Mouse (Mus musculus): ENCODE data around the gene Ilf3.

The Ilf3 gene

DNA sequence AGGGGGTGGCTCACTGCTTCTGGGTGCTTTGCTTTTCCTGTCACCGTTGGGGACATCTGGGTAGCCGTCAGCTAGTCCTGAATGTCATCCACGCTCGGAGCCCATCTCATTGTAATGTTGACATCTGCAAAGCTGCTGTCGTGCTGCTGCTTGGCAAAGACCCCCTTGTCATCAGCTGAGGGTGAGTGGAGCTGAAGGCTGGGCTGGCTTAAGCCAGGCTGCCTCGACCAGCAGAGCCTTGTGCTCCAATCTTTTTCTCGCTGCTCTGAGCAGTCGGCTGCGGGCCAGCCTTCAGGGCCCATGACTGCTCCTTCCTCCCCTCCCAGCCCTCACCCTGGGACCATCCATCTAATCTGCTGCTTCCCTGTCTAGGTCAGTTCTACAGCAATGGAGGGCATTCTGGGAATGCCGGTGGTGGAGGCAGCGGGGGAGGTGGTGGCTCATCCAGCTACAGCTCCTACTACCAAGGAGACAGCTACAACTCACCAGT, 35.1 kb downstream of the Ilf3 start:
- no peak for DNase-seq (ENCODE audit: extremely low spot score, low spot score)

DNA sequence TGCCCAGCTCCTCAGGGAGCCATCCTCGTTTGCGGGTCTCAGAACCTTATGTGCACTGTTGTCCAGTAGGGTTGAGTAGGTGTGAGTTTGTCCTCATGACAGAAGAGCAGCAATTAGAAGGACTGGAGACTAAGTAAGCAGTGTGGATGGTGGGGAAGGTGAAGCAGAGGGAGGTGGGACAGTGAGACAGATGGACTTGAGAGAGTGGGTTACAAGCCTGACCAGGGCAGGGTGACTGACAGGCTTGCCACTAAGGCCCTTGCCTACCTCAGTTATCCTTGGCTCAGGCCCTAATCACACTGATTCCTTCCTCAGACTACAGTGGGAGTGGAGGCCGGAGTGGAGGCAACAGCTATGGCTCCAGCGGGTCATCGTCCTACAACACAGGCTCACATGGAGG, 36.1 kb downstream of the Ilf3 start:
- DNase-seq (ENCODE audit: extremely low spot score, low spot score) = no peak

DNA sequence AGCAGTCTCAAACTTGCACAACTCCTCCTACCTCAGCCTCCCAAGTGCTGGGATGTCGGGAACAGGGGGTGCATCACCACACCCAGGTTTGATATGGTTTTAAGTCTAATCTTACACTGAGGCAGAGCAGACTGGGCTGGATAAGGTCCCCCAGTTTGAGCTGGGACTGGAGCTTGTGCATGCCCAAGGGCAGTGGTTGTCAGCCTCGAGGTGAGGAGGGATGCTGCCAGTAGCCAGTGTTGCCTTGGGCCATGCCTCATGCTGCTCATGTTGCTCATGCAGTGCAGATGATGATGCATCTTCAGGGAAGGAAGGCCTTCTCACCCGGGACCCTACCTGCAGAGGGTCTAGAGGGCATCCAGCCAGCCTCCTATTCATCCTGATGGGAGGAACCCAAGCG, 37.9 kb downstream of the Ilf3 start:
- no peak for DNase-seq (ENCODE audit: extremely low spot score, low spot score)

DNA sequence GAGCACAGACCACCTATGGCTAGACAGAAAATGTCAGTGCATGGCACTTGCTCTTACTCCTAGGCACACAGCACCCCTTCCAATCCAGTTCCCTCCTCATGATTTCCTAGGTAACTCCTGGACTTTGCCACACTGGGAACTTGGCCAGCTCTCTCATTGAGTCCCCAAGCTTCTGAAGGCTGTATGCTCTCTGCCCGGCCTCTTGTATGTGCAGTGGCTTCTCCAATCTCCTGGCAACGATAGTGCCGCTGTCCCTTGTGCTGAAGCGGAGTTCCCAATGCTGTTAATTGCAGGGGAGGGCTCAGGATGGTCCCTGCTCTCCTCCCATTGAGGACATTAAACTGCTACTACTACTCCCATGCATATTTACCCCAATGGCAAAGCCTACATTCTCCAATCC, 40.3 kb downstream of the Ilf3 start:
- DNase-seq (ENCODE audit: extremely low spot score, low spot score) = no peak

DNA sequence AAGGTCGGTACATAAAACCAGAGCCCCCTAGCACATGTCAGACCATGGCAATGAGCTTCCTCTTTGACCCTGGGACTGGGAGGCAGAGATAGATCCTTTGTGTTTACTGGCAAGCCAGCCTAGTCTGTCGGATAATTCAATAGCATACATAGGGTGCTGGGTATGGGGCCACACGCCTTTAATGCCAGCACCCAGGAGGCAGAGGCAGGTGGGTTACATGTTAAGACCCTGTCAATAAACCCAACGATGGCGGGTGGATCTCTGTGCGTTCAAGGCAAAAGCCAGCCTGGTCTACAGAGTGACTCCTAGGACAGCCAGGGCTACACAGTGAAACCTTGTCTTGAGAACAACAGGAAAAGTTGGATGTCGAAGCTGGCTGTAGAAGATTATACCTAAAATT, 41.0 kb downstream of the Ilf3 start:
- no peak for DNase-seq (ENCODE audit: extremely low spot score, low spot score)

DNA sequence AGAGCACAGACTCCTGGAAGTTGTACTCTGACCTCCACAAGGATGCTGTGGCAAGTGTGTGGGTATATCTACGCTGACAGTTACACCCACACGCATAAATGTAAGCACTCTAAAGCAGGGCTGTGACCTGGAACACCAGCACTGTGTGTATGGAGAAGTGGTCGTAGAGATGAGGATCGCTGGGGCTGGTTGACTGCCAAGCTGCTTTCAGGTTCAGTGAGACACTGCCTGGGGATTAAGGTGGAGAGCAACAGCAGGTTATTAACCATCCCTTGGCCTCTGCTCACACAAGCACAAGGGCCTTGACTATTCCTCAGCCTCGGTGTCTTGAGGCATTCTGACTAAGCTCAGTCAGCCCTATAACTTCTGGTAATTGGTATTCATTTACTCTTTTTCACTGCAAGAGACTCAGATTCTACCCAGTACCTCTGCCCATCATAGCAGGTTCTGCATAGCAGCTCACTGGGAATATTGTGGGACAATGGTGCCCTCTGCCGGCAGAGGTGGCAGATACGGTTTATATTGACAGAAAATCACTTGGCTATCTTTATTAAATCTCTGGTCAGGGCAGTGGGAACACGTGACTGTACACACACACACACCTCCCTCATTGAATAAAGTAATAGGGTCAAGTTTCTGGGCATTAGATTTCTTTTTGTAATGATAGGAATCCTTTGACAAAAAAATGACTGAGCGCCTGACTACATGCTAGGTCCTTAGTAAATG, 42.1 kb downstream of the Ilf3 start:
- peak; percentile 82 for DNase-seq (ENCODE audit: extremely low spot score, low spot score)

DNA sequence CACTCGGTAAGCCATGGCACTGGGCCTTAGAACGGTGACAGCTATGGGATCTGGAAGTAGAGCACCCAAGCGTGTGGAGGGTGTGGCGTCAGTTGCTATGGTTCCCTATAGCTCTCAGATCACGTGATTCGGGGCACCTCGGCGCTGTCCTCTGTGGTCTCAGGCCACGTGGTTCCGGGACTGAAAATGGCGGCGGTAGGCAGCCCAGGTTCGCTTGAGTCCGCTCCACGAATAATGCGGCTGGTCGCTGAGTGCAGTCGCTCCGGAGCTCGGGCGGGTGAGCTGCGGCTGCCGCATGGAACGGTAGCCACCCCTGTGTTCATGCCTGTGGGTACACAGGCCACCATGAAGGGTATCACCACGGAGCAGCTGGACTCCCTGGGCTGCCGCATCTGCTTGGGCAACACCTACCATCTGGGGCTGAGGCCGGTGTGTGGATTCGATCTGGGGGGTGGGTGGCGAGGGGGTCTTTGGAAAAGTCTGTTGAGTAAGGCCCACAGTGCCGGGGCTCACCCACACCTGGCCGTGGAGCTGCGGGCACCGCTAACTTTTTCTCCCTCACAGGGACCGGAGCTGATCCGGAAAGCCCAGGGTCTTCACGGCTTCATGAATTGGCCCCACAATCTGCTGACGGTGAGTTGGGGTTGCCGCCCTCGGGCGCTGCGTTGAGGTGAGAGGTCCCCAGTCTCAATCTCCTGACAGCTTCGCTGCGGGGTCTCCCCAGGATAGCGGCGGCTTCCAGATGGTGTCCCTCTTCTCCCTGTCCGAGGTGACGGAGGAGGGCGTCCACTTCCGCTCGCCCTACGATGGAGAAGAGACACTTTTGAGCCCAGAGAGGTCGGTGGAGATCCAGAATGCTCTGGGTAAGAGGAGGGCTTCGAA, 44.2 kb downstream of the Ilf3 start, which contains the start of gene Qtrt1:
TSS of gene Qtrt1 (plus strand) at position 169 of the 882 bp plus-strand sequence.
- DNase-seq (ENCODE audit: extremely low spot score, low spot score) = peak; percentile 84

DNA sequence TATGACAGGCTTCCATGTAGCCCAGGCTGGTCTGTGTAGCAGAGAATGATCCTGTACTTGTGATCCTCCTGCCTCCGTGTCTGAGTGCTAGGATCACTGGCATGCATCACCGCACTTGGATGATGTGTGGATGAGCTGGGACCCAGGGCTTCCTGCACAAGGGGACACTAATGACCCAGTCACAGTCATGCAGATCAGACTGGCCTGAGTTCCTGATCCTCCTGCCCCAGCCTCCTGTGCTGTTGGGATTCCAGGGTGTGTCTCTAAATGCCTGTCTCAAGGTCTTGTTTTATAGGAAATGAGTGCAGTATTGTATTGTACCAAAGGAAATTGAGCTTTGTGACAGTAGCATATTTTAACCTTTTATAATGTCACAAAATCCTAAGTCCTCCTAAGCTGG, 50.2 kb downstream of the Ilf3 start:
- DNase-seq (ENCODE audit: extremely low spot score, low spot score) = no peak

DNA sequence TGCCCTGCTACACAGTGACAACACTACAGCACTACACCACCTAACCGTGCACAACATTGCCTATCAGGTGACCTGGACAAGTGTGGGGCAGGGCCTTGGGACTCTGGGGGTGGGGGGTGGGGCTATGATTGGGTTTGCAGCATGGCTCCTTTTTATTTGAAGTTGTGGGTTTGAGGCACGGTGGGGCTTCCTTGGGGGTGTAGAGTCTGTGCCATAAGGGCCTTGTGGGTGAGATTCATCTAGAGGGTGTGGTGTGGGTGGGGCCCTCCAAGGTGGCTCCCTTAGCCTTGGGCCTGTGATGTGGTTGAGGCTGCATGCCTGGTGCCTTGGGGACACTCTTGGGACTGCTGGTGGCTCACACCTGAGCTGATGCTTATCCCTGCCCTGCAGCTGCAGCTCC, 52.0 kb downstream of the Ilf3 start:
- no peak for DNase-seq (ENCODE audit: extremely low spot score, low spot score)

DNA sequence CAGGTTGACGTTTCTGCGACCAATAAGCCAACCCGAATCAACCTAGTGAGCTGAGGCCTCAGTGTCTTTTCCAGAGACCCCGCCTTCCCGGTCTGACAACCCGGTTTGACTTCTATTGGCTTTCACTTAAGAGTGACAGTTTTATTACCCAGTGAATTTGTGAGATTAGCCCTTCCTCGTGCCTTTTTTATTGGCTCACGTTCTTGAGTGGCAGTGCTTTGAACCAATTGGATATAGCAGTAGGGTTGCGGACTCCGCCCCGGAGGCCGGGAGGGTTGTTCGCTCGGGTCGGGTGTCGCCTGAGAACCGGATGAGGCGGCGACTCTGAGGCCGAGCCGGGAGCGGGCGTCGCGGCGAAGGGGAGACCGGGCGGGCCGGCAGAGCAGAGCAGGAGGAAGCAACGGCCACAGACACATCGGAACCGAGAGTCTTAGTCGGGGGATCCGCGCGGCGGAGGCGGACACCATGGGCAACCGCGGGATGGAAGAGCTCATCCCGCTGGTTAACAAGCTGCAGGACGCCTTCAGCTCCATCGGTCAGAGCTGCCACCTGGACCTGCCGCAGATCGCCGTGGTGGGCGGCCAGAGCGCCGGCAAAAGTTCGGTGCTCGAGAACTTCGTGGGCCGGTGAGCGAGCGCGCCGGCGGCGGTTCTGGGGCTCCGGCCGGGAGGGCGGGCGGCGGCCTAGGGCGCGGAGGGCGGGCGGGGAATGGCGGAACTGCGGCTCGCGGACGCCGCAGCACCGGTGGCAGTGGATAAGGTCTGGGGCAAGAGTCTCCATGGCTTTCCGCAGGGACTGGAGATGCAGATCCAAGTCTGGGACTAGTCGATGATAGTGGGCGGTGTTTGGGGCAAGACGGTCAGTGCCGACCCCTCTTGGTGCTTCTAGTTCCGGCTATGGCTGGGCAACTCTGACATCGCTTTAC, 57.2 kb downstream of the Ilf3 start, which contains the start of gene Dnm2:
TSS of gene Dnm2 (plus strand) at position 278 of the 925 bp plus-strand sequence.
- DNase-seq (ENCODE audit: extremely low spot score, low spot score) = peak; percentile 94

DNA sequence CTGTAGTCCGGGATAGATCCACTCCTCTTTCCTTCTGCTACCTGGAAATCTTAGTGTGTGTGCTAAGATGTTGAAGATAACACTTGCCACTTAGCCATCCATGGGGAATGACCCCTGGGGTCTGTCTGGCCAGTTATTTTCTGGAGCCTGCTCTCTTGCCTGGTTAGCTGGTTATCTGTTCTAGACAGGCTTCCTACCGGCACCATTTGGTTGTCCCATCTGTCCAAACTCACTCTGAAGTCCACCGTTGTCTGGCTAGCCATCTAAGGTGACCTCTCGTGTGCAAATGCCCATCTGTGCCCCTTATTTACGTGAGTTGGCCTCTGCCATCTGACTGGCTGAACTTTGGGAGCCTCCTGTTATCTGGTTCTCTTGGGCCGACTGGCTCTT, 57.9 kb downstream of the Ilf3 start:
- no peak for DNase-seq (ENCODE audit: extremely low spot score, low spot score)

DNA sequence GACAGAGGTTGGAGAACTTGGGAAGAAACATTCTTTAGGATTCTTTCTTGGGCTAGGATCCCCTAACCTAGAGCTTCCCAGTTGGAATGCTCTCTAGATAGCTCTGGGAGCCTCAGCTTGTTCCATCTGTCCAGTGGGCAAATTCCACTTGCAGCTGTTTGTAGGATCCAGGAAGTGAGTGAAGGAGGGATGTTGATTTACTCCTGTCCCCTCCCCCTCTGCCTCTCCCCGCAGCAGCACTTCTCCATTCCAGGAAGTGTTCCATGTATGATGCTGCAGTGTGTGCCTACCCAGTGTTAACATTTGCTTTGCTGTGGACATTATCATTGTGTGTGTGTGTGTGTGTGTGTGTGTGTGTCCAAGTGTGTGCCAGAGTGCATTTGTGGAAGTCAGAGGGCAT, 58.3 kb downstream of the Ilf3 start:
- no peak for DNase-seq (ENCODE audit: extremely low spot score, low spot score)

DNA sequence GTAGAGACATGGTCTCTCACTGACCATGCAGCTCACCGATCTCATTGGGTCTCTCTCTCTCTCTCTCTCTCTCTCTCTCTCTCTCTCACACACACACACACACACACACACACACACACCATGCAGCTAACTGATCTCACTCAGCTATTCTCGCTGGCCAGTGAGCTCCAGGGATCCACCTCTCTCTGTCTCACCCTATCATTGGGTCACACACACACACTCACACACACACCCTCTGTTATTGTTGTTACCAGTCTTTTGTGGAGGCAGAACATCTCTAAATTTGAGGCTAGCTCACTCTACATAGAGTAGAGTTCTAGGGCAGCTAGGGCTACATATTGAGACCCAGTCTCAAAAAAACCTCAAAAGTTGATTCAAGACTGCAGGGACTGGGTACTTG, 58.9 kb downstream of the Ilf3 start:
- DNase-seq (ENCODE audit: extremely low spot score, low spot score) = no peak

DNA sequence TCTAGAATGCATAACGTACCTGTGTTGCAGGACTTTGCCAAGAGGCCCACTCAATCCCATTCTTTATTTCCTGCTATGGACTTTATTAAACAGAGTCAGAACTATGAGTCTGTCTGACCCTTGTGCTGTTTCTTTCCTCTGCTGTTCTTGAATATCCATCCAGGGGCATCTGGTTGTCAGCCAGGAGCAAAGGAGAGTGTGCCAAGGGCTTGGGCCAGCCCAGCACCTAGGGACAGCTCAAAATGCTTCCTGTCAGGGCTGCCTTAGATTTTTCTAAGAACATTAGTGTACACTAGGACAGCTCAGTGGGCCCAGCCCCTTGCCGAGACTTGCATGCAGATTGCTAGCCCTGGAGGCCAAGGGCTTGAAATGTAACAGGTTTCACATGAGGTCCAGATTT, 60.1 kb downstream of the Ilf3 start:
- no peak for DNase-seq (ENCODE audit: extremely low spot score, low spot score)

DNA sequence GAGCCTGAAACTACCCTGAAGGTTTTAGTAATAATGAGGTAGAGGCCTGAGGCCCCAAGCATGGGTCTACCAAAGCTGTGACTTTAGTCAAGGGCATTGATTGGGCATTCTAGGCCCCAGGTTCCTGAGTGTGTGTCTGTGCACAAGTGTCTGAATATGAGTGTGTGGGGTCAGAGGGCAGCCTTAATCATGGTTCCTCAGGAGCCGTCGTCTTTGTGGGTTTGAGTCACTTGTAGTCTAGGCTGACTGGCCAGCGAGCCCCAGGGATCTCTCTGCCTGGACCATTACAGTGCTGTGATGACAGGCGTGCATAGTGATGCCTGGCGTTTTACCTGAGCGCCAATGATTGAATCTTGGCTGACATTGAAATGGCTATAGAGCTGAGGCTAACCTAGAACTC, 60.5 kb downstream of the Ilf3 start:
- no peak for DNase-seq (ENCODE audit: extremely low spot score, low spot score)

DNA sequence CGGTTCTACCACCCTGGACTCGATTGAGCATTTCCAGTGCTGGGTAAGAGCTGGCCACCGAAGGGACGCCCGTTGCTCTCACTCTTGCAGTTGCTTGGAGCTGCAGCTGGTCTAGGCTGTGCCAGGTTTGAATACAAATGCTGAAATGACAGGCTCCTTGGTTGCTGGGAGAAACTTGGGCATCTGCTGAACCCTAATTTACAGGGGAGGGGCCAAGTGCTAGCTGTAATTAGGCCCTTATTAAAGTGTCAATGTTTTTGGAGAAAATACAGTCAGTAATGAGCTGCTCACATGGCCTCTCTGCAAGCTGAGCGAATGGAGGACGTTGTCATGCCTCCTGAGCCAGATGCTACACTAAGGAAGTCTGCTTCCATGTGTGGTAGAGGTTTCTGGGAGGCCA, 63.1 kb downstream of the Ilf3 start:
- no peak for DNase-seq (ENCODE audit: extremely low spot score, low spot score)

DNA sequence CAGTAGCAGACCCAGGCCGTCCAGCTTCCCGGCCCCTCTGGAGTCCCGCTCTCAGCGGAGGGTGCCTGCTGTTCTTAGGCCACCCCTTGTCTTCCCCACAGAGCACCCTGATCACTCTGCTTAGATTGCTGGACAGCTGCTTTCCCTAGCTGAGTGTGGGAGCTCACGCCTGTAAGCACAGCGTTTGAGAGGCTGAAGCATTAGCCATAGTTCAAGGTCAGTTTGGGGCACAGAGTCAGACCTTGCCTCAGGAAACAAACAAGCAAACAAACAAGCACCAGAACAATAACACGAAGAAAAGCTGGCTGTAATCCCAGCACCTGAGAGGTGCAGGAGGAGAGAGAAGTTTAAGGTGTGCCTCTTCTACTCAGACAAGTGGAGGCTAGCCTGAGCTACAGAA, 64.4 kb downstream of the Ilf3 start:
- no peak for DNase-seq (ENCODE audit: extremely low spot score, low spot score)

DNA sequence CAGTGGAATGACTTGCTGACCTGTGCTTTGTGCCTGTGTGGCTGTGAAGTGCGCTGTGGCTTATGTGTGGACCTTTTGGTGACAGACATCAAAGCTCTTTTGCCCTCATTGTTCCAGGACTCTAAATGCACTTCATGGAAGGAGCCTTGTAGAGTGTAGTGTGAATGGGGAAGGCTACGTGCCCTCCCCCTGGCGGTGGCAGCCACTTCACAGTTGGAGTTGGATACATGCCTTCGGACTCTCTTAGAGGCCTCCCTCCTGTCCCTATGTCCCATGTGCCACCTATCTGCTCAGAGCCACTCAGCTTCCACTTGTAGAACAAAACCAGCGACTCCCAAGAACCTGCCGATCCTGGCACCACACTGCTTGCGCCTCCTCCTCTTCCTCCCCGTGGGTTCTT, 66.1 kb downstream of the Ilf3 start:
- no peak for DNase-seq (ENCODE audit: extremely low spot score, low spot score)

DNA sequence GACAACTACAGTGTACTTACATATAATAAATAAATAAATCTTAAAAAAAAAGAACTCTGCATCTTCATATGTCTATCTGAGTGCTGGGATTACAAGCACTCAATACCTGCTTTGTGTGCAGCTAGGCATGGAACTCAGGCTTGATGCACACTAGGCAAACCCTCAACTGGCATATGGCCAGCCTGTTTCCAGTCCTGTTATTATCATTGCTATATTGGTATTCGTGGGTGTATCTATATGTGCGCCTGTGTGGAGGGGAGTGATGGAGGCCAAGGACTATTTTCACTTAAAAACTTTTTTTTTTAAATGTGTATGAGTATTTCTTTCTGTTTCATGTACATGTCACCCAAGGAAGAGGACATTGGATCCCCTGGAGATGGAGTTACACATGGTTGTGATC, 66.7 kb downstream of the Ilf3 start:
- no peak for DNase-seq (ENCODE audit: extremely low spot score, low spot score)

DNA sequence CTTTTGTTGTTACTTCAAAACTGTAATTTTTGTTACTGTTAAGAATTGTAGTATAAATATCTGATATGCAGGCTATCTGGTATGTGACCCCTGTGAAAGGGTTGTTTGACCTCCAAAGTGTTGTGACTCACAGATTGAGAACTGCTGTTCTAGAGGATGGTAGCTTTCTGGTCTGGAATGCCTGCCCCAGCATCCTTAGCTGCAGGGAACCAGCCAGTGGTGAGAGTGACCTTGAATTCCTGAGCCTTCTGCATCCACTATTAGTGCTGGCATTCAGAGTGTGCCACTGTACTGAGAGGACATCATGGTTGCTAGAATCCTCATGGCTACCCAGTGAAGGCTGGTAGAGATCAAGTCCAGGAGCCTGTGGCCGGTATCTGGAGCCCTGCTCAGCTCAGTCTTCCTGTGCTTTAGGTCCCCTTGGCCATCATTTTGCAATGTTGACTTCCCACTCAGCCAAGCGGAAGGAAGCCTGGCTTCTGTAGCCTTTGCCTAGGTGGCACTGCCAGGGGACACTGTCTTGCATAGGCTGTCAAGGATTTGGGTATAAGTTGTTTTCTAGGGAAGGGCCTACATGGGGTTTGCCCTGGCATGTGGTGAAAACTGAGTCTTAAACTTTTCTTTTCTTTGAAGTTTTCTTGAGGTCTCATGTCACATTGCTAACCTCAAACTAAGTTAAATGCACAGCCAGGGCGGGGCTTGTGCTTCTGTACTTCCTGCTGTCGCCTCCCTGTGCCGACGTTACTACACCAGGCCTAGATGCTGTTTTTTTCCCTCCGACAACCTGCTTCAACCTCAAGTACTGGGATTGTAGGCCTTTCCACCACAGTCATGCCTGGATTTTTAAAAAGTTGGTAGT, 68.3 kb downstream of the Ilf3 start:
- no peak for DNase-seq (ENCODE audit: extremely low spot score, low spot score)

DNA sequence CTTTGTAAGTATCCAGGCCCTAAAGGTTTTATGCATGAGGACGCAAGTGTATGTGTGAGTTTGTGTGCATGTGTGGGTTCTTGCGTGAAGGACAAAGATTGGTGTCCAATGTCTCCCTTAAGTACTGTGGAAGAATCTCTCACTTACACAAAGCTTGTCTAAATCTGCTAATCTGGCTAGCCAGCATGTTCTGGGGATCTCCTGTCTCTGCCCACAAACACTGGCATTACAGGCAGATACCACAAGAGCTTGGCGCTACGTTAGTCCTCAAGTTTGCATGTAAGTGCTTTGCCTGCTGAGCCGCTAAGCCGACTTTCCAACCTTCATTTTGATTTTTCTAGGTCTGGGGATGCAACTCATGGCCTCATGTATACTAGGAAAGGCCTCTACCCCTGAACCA, 69.9 kb downstream of the Ilf3 start:
- no peak for DNase-seq (ENCODE audit: extremely low spot score, low spot score)
